ENCODE assay signal across 27 mouse cellular contexts in the genomic region with DNA sequence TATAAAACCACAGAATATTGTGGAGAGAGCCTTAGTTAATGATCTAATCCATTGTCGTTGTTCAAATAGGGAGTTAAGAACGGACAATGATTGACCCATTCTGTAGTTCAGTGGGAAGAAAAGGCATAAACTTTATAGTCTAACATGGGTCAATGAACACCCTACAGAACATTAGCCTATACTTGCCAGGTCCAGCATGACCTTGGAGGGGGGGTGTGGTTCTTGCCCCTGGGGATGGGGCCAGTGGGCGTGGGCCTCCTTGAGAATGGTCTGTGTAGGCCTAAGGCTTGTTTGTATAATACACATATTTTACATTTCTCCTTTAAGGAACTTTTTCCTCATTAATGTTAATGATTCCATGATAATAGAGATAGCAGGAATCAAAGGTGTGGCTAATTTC. TPM values are rescaled to one million over a fixed set of nuclear protein-coding genes. Genes with fewer than 3 reads are reported as not detected.
A peak's percentile ranks its signal among the peaks of the same experiment; 100 is the strongest.
DNase-seq lines count a peak whose midpoint lies in the region; ATAC-seq and TF ChIP-seq lines count a peak whose summit lies in the region.
"Had no signal": no experiment of that assay in that cellular context is flagged by ENCODE, and none has a peak within 500 bp of the region (broad histone marks: within the 10 kb centered on the region; RNA-seq: fewer than 3 reads in every experiment).

No protein-coding gene starts in this region.

- H3K4me1 ChIP-seq in kidney, adult 2 months (ENCODE audit: control insufficient read depth, insufficient read depth, low read length), result no peaks in the 10 kb centered on the region; the same call in 1 of the 2 replicates
- no peaks in the 10 kb centered on the region for H3K4me1 ChIP-seq in kidney, postnatal 0 days (replicated peaks; ENCODE audit: insufficient read depth, low read length)
- H3K4me1 ChIP-seq: embryonic facial prominence, embryonic 12.5 days; forebrain, embryonic 15.5 days; hindbrain, embryonic 13.5 days; limb, embryonic 10.5 days; limb, embryonic 15.5 days; liver, embryonic 13.5 days; neural tube, embryonic 15.5 days had no signal

- intact Hi-C loops in left cerebral cortex, postnatal 10 days (cut with DNase I), result no loop called here

- H3K27ac ChIP-seq in kidney, adult 2 months (ENCODE audit: insufficient read depth, low read depth, low read length), result no peak overlapping the region
- no peak overlapping the region for H3K27ac ChIP-seq in kidney, postnatal 0 days
- H3K27ac ChIP-seq: embryonic facial prominence, embryonic 12.5 days; forebrain, embryonic 15.5 days; hindbrain, embryonic 13.5 days; limb, embryonic 10.5 days; limb, embryonic 15.5 days; liver, embryonic 13.5 days; neural tube, embryonic 15.5 days had no signal

- H3K9me3 ChIP-seq in kidney, postnatal 0 days (replicated peaks; ENCODE audit: low read length), result no peaks in the 10 kb centered on the region
- H3K9me3 ChIP-seq: embryonic facial prominence, embryonic 12.5 days; forebrain, embryonic 15.5 days; hindbrain, embryonic 13.5 days; limb, embryonic 10.5 days; limb, embryonic 15.5 days; liver, embryonic 13.5 days; neural tube, embryonic 15.5 days had no signal

- whole genome bisulfite sequencing in kidney, adult 2 months, result 61% methylated on average over 3 of the region's 3 CpGs
- WGBS in kidney, postnatal 0 days, result 67% methylated on average over 3 of the region's 3 CpGs

- no peak overlapping the region for H3K9ac ChIP-seq in kidney, postnatal 0 days (ENCODE audit: low read depth, low read length)
- H3K9ac ChIP-seq: embryonic facial prominence, embryonic 12.5 days; forebrain, embryonic 15.5 days; hindbrain, embryonic 13.5 days; limb, embryonic 15.5 days; liver, embryonic 13.5 days; neural tube, embryonic 15.5 days had no signal

- TF ChIP-seq CTCF in kidney, adult 2 months (conservative IDR thresholded peaks at IDR 0.05; ENCODE audit: insufficient read depth, insufficient read length, low read depth, low read length), result no peak
- no peak for TF ChIP-seq CTCF in kidney, postnatal 0 days (IDR thresholded peaks at IDR 0.05; ENCODE audit: low read depth)

- ATAC-seq in kidney, postnatal 0 days (replicated peaks; ENCODE audit: low FRiP score, low read depth), result peak; percentile 88
- no peak for ATAC-seq in megakaryocyte, adult 5-6 weeks (ENCODE audit: poor library complexity, severe bottlenecking)
- ATAC-seq: forebrain, embryonic 15.5 days; lung, postnatal 0 days had no signal

- H3K27me3 ChIP-seq in kidney, adult 2 months (replicated peaks; ENCODE audit: control insufficient read depth, insufficient read depth, low read length), result no peaks in the 10 kb centered on the region
- no peaks in the 10 kb centered on the region for H3K27me3 ChIP-seq in kidney, postnatal 0 days (ENCODE audit: insufficient read depth, low read length)
- H3K27me3 ChIP-seq: embryonic facial prominence, embryonic 12.5 days; forebrain, embryonic 15.5 days; hindbrain, embryonic 13.5 days; limb, embryonic 15.5 days; liver, embryonic 13.5 days; neural tube, embryonic 15.5 days had no signal

- no peak for TF ChIP-seq POLR2A in kidney, adult 2 months (IDR thresholded peaks at IDR 0.05; ENCODE audit: low read depth, low read length)

- H3K36me3 ChIP-seq in kidney, adult 2 months (ENCODE audit: control insufficient read depth, insufficient read depth, low read length), result no peaks in the 10 kb centered on the region
- no peaks in the 10 kb centered on the region for H3K36me3 ChIP-seq in kidney, postnatal 0 days (ENCODE audit: insufficient read depth, low read length)
- H3K36me3 ChIP-seq: embryonic facial prominence, embryonic 12.5 days; forebrain, embryonic 15.5 days; hindbrain, embryonic 13.5 days; limb, embryonic 10.5 days; limb, embryonic 15.5 days; liver, embryonic 13.5 days; neural tube, embryonic 15.5 days had no signal

- no peak overlapping the region for H3K4me3 ChIP-seq in kidney, adult 2 months (ENCODE audit: insufficient read depth, low read depth, low read length)
- no peak overlapping the region for H3K4me3 ChIP-seq in kidney, postnatal 0 days (replicated peaks; ENCODE audit: low read depth, low read length)
- H3K4me3 ChIP-seq: embryonic facial prominence, embryonic 12.5 days; forebrain, embryonic 15.5 days; hindbrain, embryonic 13.5 days; limb, embryonic 10.5 days; limb, embryonic 15.5 days; liver, embryonic 13.5 days; neural tube, embryonic 15.5 days had no signal

- no peak overlapping the region for H3K4me2 ChIP-seq in kidney, postnatal 0 days (ENCODE audit: low read length)
- H3K4me2 ChIP-seq: embryonic facial prominence, embryonic 12.5 days; forebrain, embryonic 15.5 days; heart, embryonic 11.5 days; hindbrain, embryonic 13.5 days; limb, embryonic 15.5 days; liver, embryonic 13.5 days; neural tube, embryonic 15.5 days had no signal

- peak; percentile 5 for DNase-seq in kidney, adult 2 months
- no peak for DNase-seq in kidney, postnatal 36 days
- DNase-seq in ZHBTc4 (ENCODE audit: low read depth, low spot score), result peak; percentile 77
- no peak for DNase-seq in kidney, postnatal 0 days (ENCODE audit: low spot score)
- DNase-seq in left cerebral cortex, postnatal 10 days (ENCODE audit: extremely low spot score in 1 of 2, low spot score in 2 of 2), result no peak
- no peak for DNase-seq in gastrocnemius, postnatal 25 days
- DNase-seq: adrenal gland, postnatal 10 days; cerebellum, adult 11 months; cerebellum, adult 9-11 months; embryo, embryonic 11 days; gastrocnemius, postnatal 36 days; heart, adult 18-20 months; heart, postnatal 36 days; liver, embryonic 13.5 days; lung, postnatal 4 days; midbrain, embryonic 14.5 days; retina, postnatal 1 day; thymus, postnatal 14 days had no signal

RNA-seq across cellular contexts. Expression of gene Ocrl, which starts 58.7 kb away (rescaled TPM):
- 10.2 and 10.5 TPM in 2 replicates for polyA plus RNA-seq in kidney, adult 2 months (2012; rRNA removed)
- polyA plus RNA-seq in kidney, postnatal 0 days (2015; fragmentation: Nextera tagmentation; extraction: Ambion mirVana), result 13.2 and 14.4 TPM in 2 replicates
- total RNA-seq in left cerebral cortex, postnatal 10 days (2021), result 10 to 100 TPM; 49.3 to 54.3 TPM
- total RNA-seq in gastrocnemius, postnatal 25 days (2021), result 10 to 100 TPM in 1 of 2 experiments, 1 to 10 TPM in 1; 9.3 to 11.6 TPM
- total RNA-seq in megakaryocyte, adult 5-6 weeks (2015), result 20.1 and 22.2 TPM in 2 replicates
- 9.8 and 12.2 TPM in 2 replicates for total RNA-seq in megakaryocyte, adult 5-6 weeks (2017)

Comparison
In these comparisons a context has a peak if more than half of its experiments do, and no peak if none do; other contexts are left out.
1. DNase-seq: peak in kidney, adult 2 months (single experiment) and ZHBTc4 (single experiment); none in kidney, postnatal 36 days (0 of 2), kidney, postnatal 0 days (single experiment), left cerebral cortex, postnatal 10 days (0 of 2) and gastrocnemius, postnatal 25 days (single experiment).